Mouse (Mus musculus) neural tube, embryonic 13.5 days (tissue): Measurements from ENCODE around the gene Prlh. TPM values are rescaled to one million over a fixed set of nuclear protein-coding genes. Genes with fewer than 3 reads are reported as not detected.

Experiments
- polyA plus RNA-seq: library from polyadenylated mRNA; unstranded; fragments of >200 nt; fragmentation: Nextera tagmentation; extraction: Ambion mirVana; gene quantifications from 2 replicates; pipeline ENCODE4 v1.2.1, GENCODE M21; 2015

Gene Prlh
- polyA plus RNA-seq, 1 experiment from 2014 or later = not detected

Other genes with a start within 250 kb of the Prlh start
- gene Col6a3, start 109.1 kb upstream of the Prlh start, polyA plus RNA-seq = 11.5 and 19.4 TPM in 2 replicates
- 0.10 TPM in 1 of 2 replicates, not detected in the other for gene Mlph, start 38.0 kb upstream of the Prlh start, polyA plus RNA-seq
- 0.17 and 0.21 TPM in 2 replicates for gene Rab17, start 16.6 kb downstream of the Prlh start, polyA plus RNA-seq
- 33.7 and 34.6 TPM in 2 replicates for gene Lrrfip1, start 45.6 kb downstream of the Prlh start, polyA plus RNA-seq
- 0.21 and 0.29 TPM in 2 replicates for gene Rbm44, start 192.0 kb downstream of the Prlh start, polyA plus RNA-seq
- gene Ramp1, start 226.7 kb downstream of the Prlh start, polyA plus RNA-seq = 2.7 and 3.2 TPM in 2 replicates